Mouse (Mus musculus): ENCODE results near the gene Zmpste24. TPM values are rescaled to one million over a fixed set of nuclear protein-coding genes. Genes with fewer than 3 reads are reported as not detected.

The Zmpste24 gene
- polyA plus RNA-seq, 1 experiment, result 17.6 TPM

DNA sequence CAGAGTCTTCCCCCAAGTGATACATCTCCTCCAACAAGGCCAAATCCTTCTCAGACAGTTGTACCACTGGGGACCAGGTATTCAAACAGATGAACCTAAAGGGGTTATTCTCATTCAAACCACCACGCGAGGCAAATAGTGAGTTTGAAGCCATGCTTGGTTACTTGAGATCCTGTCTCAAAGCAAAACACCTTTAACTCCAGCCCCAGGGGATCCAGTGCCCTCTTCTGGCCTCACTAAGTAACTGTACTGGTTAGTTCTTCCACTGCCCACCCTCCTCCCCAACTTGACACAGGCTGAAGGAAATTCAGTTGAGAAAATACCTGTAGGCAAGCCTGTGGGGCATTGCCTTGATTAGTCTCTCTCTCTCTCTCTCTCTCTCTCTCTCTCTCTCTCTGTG is 65.0 kb downstream of the Zmpste24 start:
- Histone ChIP-seq H3K79me2 (ENCODE audit: control insufficient read depth, insufficient read depth) (no peaks in the 10 kb centered on the region), H3K4me2 (ENCODE audit: low read depth) (no peak overlapping the region), H3ac (ENCODE audit: control insufficient read depth, insufficient read length) (no peak overlapping the region), H3K4me3 (no peak overlapping the region), H3K36me3 (ENCODE audit: control insufficient read depth, insufficient read depth) (no peaks in the 10 kb centered on the region), H3K27me3 (ENCODE audit: control insufficient read depth, insufficient read depth, insufficient read length) (peaks cover 12% of the 10 kb centered on the region)
- TF ChIP-seq MYOG (IDR thresholded peaks at IDR 0.05; ENCODE audit: control insufficient read depth in 1 of 3, insufficient read depth in 1 of 3, insufficient read length in 2 of 3, low read depth in 2 of 3) (no peak), REST (IDR thresholded peaks at IDR 0.05; ENCODE audit: insufficient read depth, insufficient read length) (no peak), TCF3 (IDR thresholded peaks at IDR 0.05; ENCODE audit: insufficient read length, low read depth) (no peak), POLR2AphosphoS2 (IDR thresholded peaks at IDR 0.05; ENCODE audit: insufficient read length, low read depth) (no peak)

DNA sequence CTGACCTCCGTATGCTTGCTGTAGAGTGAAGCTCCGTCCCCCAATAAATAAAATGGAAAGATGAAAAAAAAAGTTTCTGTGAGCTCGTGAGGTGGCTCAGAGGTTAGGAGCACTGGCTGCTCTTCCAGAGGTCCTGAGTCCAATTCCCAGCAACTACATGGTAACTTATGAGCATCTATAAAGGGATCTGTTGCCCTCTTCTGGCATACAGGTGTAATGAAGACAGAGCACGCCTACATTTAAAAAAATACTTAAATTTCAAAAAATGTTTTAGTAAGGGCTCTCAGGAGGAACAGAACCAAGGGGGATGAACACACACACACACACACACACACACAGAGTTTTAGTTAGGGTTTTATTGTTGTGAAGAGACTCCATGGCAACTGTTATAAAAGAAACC is 66.6 kb downstream of the Zmpste24 start:
- Histone ChIP-seq H3K27me3 (ENCODE audit: control insufficient read depth, insufficient read depth, insufficient read length) (peaks cover 9% of the 10 kb centered on the region), H3K4me2 (ENCODE audit: low read depth) (no peak overlapping the region), H3K36me3 (ENCODE audit: control insufficient read depth, insufficient read depth) (no peaks in the 10 kb centered on the region), H3K4me3 (no peak overlapping the region), H3K79me2 (ENCODE audit: control insufficient read depth, insufficient read depth) (no peaks in the 10 kb centered on the region), H3ac (ENCODE audit: control insufficient read depth, insufficient read length) (no peak overlapping the region)
- no peak for TF ChIP-seq TCF12 (IDR thresholded peaks at IDR 0.05; ENCODE audit: insufficient read depth, poor library complexity, severe bottlenecking)
- no peak for TF ChIP-seq E2F4 (IDR thresholded peaks at IDR 0.05; ENCODE audit: insufficient read depth)
- TF ChIP-seq CEBPB (IDR thresholded peaks at IDR 0.05; ENCODE audit: insufficient read depth, poor library complexity, severe bottlenecking), result no peak
- no peak for TF ChIP-seq REST (IDR thresholded peaks at IDR 0.05; ENCODE audit: insufficient read depth, insufficient read length)
- TF ChIP-seq POLR2AphosphoS2 (IDR thresholded peaks at IDR 0.05; ENCODE audit: insufficient read length, low read depth), result no peak
- TF ChIP-seq TCF3 (IDR thresholded peaks at IDR 0.05; ENCODE audit: insufficient read length, low read depth), result no peak
- TF ChIP-seq MAX (IDR thresholded peaks at IDR 0.05; ENCODE audit: low read depth), result no peak
- no peak for TF ChIP-seq MYOG (IDR thresholded peaks at IDR 0.05; ENCODE audit: control insufficient read depth in 1 of 3, insufficient read depth in 1 of 3, insufficient read length in 2 of 3, low read depth in 2 of 3)
- no peak for TF ChIP-seq USF1 (IDR thresholded peaks at IDR 0.05; ENCODE audit: low read depth)
- no peak for TF ChIP-seq MYOD1 (IDR thresholded peaks at IDR 0.05; ENCODE audit: control insufficient read depth in 1 of 3, insufficient read length in 2 of 3, low read depth in 2 of 3)

DNA sequence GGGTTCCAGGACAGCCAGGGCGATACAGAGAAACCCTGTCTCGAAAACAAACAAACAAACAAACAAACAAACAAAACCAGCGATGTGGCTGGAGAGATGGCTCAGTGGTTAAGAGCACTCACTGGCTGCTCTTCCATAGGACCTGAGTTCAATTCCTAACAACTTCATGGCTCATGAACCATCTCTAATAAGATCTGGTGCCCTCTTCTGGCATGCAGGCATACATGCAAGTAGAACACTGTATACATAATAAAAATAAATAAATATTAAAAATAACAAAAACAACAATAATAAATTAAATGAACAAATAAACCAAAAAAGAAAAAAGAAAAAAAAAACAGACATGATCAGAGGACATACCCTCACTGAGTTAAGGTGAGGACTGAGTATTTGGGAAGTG is 68.4 kb downstream of the Zmpste24 start:
- Histone ChIP-seq H3K79me2 (ENCODE audit: control insufficient read depth, insufficient read depth) (no peaks in the 10 kb centered on the region), H3K27me3 (ENCODE audit: control insufficient read depth, insufficient read depth, insufficient read length) (peaks cover 7% of the 10 kb centered on the region), H3K4me2 (ENCODE audit: low read depth) (no peak overlapping the region), H3ac (ENCODE audit: control insufficient read depth, insufficient read length) (no peak overlapping the region), H3K4me3 (no peak overlapping the region), H3K36me3 (ENCODE audit: control insufficient read depth, insufficient read depth) (no peaks in the 10 kb centered on the region)
- TF ChIP-seq MYOD1 (IDR thresholded peaks at IDR 0.05; ENCODE audit: control insufficient read depth in 1 of 3, insufficient read length in 2 of 3, low read depth in 2 of 3), result no peak
- TF ChIP-seq POLR2A (IDR thresholded peaks at IDR 0.05; ENCODE audit: insufficient read length, low read depth), result no peak
- TF ChIP-seq USF1 (IDR thresholded peaks at IDR 0.05; ENCODE audit: low read depth), result no peak
- no peak for TF ChIP-seq SRF (IDR thresholded peaks at IDR 0.05; ENCODE audit: control insufficient read depth, insufficient read length, low read depth)
- TF ChIP-seq TCF3 (IDR thresholded peaks at IDR 0.05; ENCODE audit: insufficient read length, low read depth), result no peak

DNA sequence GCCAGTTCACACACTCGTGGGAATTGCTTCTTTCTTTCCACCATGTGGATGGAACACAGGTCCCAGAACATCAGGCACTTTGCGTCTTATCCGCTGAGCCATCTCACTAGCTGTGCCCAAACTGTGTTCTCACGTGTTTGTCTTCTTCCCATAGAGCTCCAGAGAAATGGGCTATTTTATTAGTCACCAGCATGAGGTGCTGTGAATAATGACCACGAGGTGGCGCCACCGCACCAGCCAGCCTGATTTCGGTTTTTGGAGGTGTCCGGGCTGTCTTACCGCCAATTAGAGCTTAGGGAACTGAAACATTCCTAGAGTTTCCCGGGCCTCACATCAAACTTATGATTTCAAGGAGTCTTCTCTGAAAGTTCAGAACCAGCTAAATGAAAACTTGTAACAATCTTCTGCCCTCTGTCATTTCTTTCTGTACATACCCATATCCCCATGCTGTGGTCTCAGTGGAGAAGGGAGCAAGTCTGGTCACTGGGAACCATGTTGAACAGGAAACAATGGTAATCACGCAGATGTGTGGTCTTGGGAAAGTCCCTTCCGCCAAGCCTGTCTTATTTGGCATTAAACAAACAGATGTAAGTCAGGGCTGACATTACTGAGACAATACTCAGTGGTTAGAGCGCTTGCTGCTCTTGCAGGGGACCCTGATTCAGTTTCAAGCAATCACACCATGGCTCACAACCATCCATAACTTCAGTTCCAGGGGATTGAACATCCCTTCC is 69.2 kb downstream of the Zmpste24 start:
- H3ac ChIP-seq (ENCODE audit: control insufficient read depth, insufficient read length), result no peak overlapping the region
- no peaks in the 10 kb centered on the region for H3K79me2 ChIP-seq (ENCODE audit: control insufficient read depth, insufficient read depth)
- H3K27me3 ChIP-seq (ENCODE audit: control insufficient read depth, insufficient read depth, insufficient read length), result no peaks in the 10 kb centered on the region
- H3K36me3 ChIP-seq (ENCODE audit: control insufficient read depth, insufficient read depth), result no peaks in the 10 kb centered on the region
- no peak overlapping the region for H3K4me3 ChIP-seq
- no peak overlapping the region for H3K4me2 ChIP-seq (ENCODE audit: low read depth)
- TF ChIP-seq POLR2AphosphoS2 (IDR thresholded peaks at IDR 0.05; ENCODE audit: insufficient read length, low read depth) (no peak), SRF (IDR thresholded peaks at IDR 0.05; ENCODE audit: control insufficient read depth, insufficient read length, low read depth) (no peak), POLR2A (IDR thresholded peaks at IDR 0.05; ENCODE audit: insufficient read length, low read depth) (no peak), TCF12 (IDR thresholded peaks at IDR 0.05; ENCODE audit: insufficient read depth, poor library complexity, severe bottlenecking) (no peak), MYOD1 (IDR thresholded peaks at IDR 0.05; ENCODE audit: control insufficient read depth in 1 of 3, insufficient read length in 2 of 3, low read depth in 2 of 3) (no peak), MYOG (IDR thresholded peaks at IDR 0.05; ENCODE audit: control insufficient read depth in 1 of 3, insufficient read depth in 1 of 3, insufficient read length in 2 of 3, low read depth in 2 of 3) (no peak), REST (IDR thresholded peaks at IDR 0.05; ENCODE audit: insufficient read depth, insufficient read length) (no peak), CEBPB (IDR thresholded peaks at IDR 0.05; ENCODE audit: insufficient read depth, poor library complexity, severe bottlenecking) (no peak), MAX (IDR thresholded peaks at IDR 0.05; ENCODE audit: low read depth) (no peak), E2F4 (IDR thresholded peaks at IDR 0.05; ENCODE audit: insufficient read depth) (no peak), USF1 (IDR thresholded peaks at IDR 0.05; ENCODE audit: low read depth) (no peak)

DNA sequence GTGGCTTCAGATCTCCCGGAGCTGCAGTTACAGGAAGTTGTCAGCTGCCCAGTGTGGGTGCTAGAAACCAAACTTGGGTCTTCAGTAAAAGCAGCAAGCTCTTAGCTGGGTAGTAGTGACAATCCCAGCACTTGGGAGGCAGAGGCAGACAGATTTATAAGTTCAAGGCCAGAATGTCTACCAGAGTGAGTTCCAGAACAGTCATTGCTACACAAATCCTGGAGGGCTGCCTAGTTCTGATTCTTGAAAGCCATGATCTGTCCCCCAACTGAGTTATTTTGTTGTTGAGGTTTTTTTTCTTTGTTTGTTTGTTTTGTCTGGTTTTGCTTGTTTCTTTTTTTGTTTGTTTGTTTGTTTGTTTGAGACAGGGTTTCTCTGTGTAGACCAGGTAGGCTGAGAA is 69.9 kb downstream of the Zmpste24 start:
- TF ChIP-seq MAX (IDR thresholded peaks at IDR 0.05; ENCODE audit: low read depth) (no peak), POLR2A (IDR thresholded peaks at IDR 0.05; ENCODE audit: insufficient read length, low read depth) (no peak), USF1 (IDR thresholded peaks at IDR 0.05; ENCODE audit: low read depth) (no peak), SRF (IDR thresholded peaks at IDR 0.05; ENCODE audit: control insufficient read depth, insufficient read length, low read depth) (no peak), MYOD1 (IDR thresholded peaks at IDR 0.05; ENCODE audit: control insufficient read depth in 1 of 3, insufficient read length in 2 of 3, low read depth in 2 of 3) (no peak), REST (IDR thresholded peaks at IDR 0.05; ENCODE audit: insufficient read depth, insufficient read length) (no peak), MYOG (IDR thresholded peaks at IDR 0.05; ENCODE audit: control insufficient read depth in 1 of 3, insufficient read depth in 1 of 3, insufficient read length in 2 of 3, low read depth in 2 of 3) (no peak), TCF3 (IDR thresholded peaks at IDR 0.05; ENCODE audit: insufficient read length, low read depth) (no peak), CEBPB (IDR thresholded peaks at IDR 0.05; ENCODE audit: insufficient read depth, poor library complexity, severe bottlenecking) (no peak), POLR2AphosphoS2 (IDR thresholded peaks at IDR 0.05; ENCODE audit: insufficient read length, low read depth) (no peak), TCF12 (IDR thresholded peaks at IDR 0.05; ENCODE audit: insufficient read depth, poor library complexity, severe bottlenecking) (no peak), E2F4 (IDR thresholded peaks at IDR 0.05; ENCODE audit: insufficient read depth) (no peak)
- H3K27me3 ChIP-seq (ENCODE audit: control insufficient read depth, insufficient read depth, insufficient read length), result no peaks in the 10 kb centered on the region
- no peaks in the 10 kb centered on the region for H3K36me3 ChIP-seq (ENCODE audit: control insufficient read depth, insufficient read depth)
- H3K79me2 ChIP-seq (ENCODE audit: control insufficient read depth, insufficient read depth), result no peaks in the 10 kb centered on the region
- no peak overlapping the region for H3K4me2 ChIP-seq (ENCODE audit: low read depth)
- no peak overlapping the region for H3ac ChIP-seq (ENCODE audit: control insufficient read depth, insufficient read length)
- no peak overlapping the region for H3K4me3 ChIP-seq
